Mouse (Mus musculus): ENCODE data around the gene D630003M21Rik.

GRCm38 (mm10) chr2:158176763-158177162 lies 52.3 kb downstream of the D630003M21Rik start:
- TF ChIP-seq CTCF (IDR thresholded peaks at IDR 0.05; ENCODE audit: borderline replicate concordance, extremely low read depth, insufficient read depth, insufficient read length) (no peak), POLR2A (IDR thresholded peaks at IDR 0.05; ENCODE audit: borderline replicate concordance, extremely low read depth, insufficient read depth, insufficient read length, poor library complexity, severe bottlenecking) (no peak)
